Mouse (Mus musculus): ENCODE results near the gene Olfr1271.
"Not testable (repeated sequence)": the region's sequence is repeated elsewhere in the genome, so short reads cannot be mapped to it uniquely, and the experiment has no call there.

Olfr1271 gene

DNA sequence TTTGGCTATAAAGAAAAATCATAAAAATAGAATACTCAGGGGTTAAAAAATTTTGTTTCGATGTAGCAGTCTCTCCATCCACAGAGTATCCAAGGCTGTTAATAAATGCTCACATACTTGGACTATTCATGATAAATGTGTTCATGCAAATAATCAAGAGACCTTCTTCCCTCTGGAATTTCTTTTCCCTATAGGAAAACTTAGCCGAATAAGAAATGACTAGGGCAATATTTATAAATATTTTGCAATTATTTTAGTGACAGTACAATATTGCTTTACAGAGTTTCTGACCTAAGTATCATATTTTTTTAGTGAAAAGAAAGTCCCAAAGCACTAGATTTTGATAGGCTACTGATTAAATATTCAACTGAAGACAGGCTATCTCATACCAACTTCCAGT lies at the start of gene Olfr1271:
Olfr1271 (minus strand) TSS at position 101 of the 400 bp plus-strand sequence.
- no peak for DNase-seq

DNA sequence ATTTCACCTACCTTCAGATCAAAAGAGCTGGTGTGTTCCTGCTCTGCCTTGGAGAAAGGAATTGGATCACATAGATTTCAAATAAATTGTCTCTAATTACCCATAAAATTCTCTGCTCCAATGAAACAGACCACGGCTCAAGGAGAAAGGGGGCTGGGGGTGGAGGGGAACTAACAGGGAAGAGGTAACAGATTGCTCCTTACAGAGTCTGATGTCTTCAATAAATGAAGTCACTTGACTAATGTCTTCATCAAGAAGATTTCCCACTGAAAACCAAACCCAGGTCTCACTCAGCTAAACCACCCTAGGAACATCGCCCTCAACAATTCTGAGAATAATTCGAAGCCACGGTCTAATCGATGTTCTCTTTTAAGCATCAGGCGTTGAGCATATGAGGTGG lies 21.9 kb upstream of the Olfr1271 start, which contains the start of gene Olfr1272:
Olfr1272 (minus strand) TSS at position 101 of the 400 bp plus-strand sequence.
- DNase-seq: no peak

DNA sequence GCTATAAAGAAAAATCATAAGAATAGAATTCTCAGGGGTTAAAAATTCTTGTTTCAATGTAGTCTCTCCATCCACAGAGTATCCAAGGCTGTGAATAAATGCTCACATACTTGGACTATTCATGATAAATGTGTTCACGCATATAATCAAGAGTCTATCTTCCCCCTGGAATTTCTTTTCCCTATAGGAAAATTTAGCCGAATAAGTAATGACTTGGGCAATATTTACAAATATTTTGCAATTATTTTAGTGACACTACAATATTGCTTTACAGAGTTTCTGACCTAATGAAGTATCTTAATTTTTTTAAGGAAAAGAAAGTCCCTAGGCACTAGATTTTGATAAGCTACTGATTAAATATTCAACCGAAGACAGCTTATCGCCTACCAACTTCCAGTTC lies 13.3 kb downstream of the Olfr1271 start, which contains the start of gene Olfr142:
Olfr142 (minus strand) TSS at position 101 of the 400 bp plus-strand sequence.
- DNase-seq: no peak

DNA sequence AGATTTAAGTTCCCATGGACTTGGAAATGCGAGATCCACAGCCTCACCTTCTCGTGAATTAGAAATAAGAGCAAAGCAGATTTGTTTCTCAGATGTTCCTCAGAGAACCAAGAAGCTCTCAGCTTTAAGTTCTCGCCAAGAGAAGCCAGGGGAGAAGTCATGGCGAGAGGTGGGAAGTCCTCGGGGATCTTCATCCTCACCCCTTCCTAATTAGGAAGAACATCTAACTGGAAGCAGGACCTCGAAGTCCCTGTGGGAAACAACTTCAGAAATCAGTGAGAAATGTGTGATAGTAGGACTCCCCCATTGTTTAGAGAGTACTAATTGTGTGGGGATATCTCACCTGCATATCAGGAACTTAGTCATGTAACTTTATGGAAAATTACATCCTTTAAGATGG lies 46.4 kb downstream of the Olfr1271 start, which contains the start of gene Olfr1506:
Olfr1506 (minus strand) TSS at position 101 of the 400 bp plus-strand sequence.
- not testable (repeated sequence) for DNase-seq
